Mouse (Mus musculus) myocyte (in vitro differentiated cells): ENCODE measurements around the gene Cfap157.

Experiments used
- POLR2A ChIP-seq: IDR thresholded peaks from one replicate; pipeline ENCODE4 v1.6.1; 2011; ENCODE audit warnings: low read depth, mild to moderate bottlenecking, control low read depth, moderate library complexity; ENCODE audit not compliant: insufficient read length
- SRF ChIP-seq: IDR thresholded peaks from one replicate; pipeline ENCODE4 v1.6.1; 2011; ENCODE audit warnings: low read depth; ENCODE audit not compliant: control insufficient read depth, insufficient read length

GRCm38 (mm10) chr2:32752181-32752580, 32.0 kb downstream of the Cfap157 start:
- no peak for TF ChIP-seq POLR2A
- no peak for TF ChIP-seq SRF
